Mouse (Mus musculus): Measurements from ENCODE around the gene Camkmt. TPM values are rescaled to one million over a fixed set of nuclear protein-coding genes. Genes with fewer than 3 reads are reported as not detected.

Gene Camkmt
- total RNA-seq, 2 experiments from 2014 or later, result 1.5 to 2.3 TPM

Other genes with a start within 250 kb of the Camkmt start
- gene Ppm1b, start 133.8 kb upstream of the Camkmt start, total RNA-seq (2015; ENCODE audit: low replicate concordance), result 53.0 and 62.7 TPM in 2 replicates
- 69.9 and 108 TPM in 2 replicates for gene Ppm1b, start 133.8 kb upstream of the Camkmt start, total RNA-seq (2017; ENCODE audit: low replicate concordance)
- gene Slc3a1, start 62.2 kb upstream of the Camkmt start, total RNA-seq (2015; ENCODE audit: low replicate concordance), result not detected in 2 replicates
- not detected in 2 replicates for gene Slc3a1, start 62.2 kb upstream of the Camkmt start, total RNA-seq (2017; ENCODE audit: low replicate concordance)
- gene Prepl, start 311 bp upstream of the Camkmt start, total RNA-seq (2015; ENCODE audit: low replicate concordance), result 6.1 and 17.9 TPM in 2 replicates
- gene Prepl, start 311 bp upstream of the Camkmt start, total RNA-seq (2017; ENCODE audit: low replicate concordance), result 3.7 and 5.7 TPM in 2 replicates

Data from erythroblast, adult 5-6 weeks (primary cell).